ENCODE assay signal across 25 mouse cellular contexts in genomic region chr19:57270711-57271110, GRCm38 (mm10). TPM values are rescaled to one million over a fixed set of nuclear protein-coding genes. Genes with fewer than 3 reads are reported as not detected.
DNase-seq lines count a peak whose midpoint lies in the region; ATAC-seq and TF ChIP-seq lines count a peak whose summit lies in the region.
"Had no signal": no experiment of that assay in that cellular context is flagged by ENCODE, and none has a peak within 500 bp of the region (broad histone marks: within the 10 kb centered on the region; RNA-seq: fewer than 3 reads in every experiment).

No protein-coding gene starts in this region.

- H3K9ac ChIP-seq in heart, embryonic 13.5 days: no peak overlapping the region
- H3K9ac ChIP-seq in heart, embryonic 11.5 days (ENCODE audit: low read depth, low read length): no peak overlapping the region
- no peak overlapping the region for H3K9ac ChIP-seq in liver, adult 2 months (ENCODE audit: low read depth, low read length)
- no peak overlapping the region for H3K9ac ChIP-seq in liver, embryonic 11.5 days (ENCODE audit: low read depth, low read length)
- H3K9ac ChIP-seq: embryonic facial prominence, embryonic 15.5 days; hindbrain, embryonic 14.5 days; intestine, embryonic 15.5 days had no signal

- no peaks in the 10 kb centered on the region for H3K36me3 ChIP-seq in heart, embryonic 13.5 days
- H3K36me3 ChIP-seq in heart, embryonic 11.5 days (ENCODE audit: control insufficient read depth, insufficient read depth, low read length): no peaks in the 10 kb centered on the region
- no peaks in the 10 kb centered on the region for H3K36me3 ChIP-seq in liver, adult 2 months (ENCODE audit: control insufficient read depth, insufficient read depth, low read length)
- no peaks in the 10 kb centered on the region for H3K36me3 ChIP-seq in liver, embryonic 11.5 days (ENCODE audit: control insufficient read depth, insufficient read depth, low read length)
- H3K36me3 ChIP-seq: embryonic facial prominence, embryonic 15.5 days; forebrain, embryonic 10.5 days; G1E; hindbrain, embryonic 10.5 days; intestine, embryonic 15.5 days had no signal

- no peak for ATAC-seq in heart, embryonic 13.5 days (ENCODE audit: extremely low read depth, insufficient number of reproducible peaks, low FRiP score, low TSS enrichment)
- ATAC-seq in heart, embryonic 11.5 days (replicated peaks; ENCODE audit: insufficient number of reproducible peaks, low FRiP score, low TSS enrichment): no peak
- ATAC-seq in liver, embryonic 11.5 days (replicated peaks; ENCODE audit: low FRiP score): no peak
- ATAC-seq: CD4-positive, CD25-positive, alpha-beta regulatory T cell, adult 4 months; forebrain, embryonic 14.5 days; intestine, embryonic 15.5 days had no signal

- no peak for TF ChIP-seq POLR2A in liver, adult 2 months (IDR thresholded peaks at IDR 0.05; ENCODE audit: extremely low read depth, insufficient read depth, low read length)

- TF ChIP-seq CTCF in gastrocnemius, adult 2 months (IDR thresholded peaks at IDR 0.05): no peak
- no peak for TF ChIP-seq CTCF in liver, adult 2 months (IDR thresholded peaks at IDR 0.05; ENCODE audit: low read depth, low read length)

- no peaks in the 10 kb centered on the region for H3K79me2 ChIP-seq in liver, adult 2 months (ENCODE audit: control insufficient read depth, insufficient read depth, low read length)

- no peak for DNase-seq in gastrocnemius, adult 2 months
- no peak for DNase-seq in gastrocnemius, adult 8-10 months (ENCODE audit: low spot score in 2 of 2)
- DNase-seq in liver, adult 2 months (ENCODE audit: extremely low read depth, low read depth, low spot score): peak; percentile 90
- no peak for DNase-seq in liver, embryonic 11.5 days (ENCODE audit: low spot score)
- DNase-seq: adrenal gland, adult 8-10 months; adrenal gland, postnatal 36 days; B cell, adult 2 months; cerebellum, adult 11 months; cerebellum, adult 8-10 months; cerebellum, postnatal 14 days; embryo, embryonic 11 days; gastrocnemius, postnatal 10 days; kidney, adult 18-20 months had no signal

- no peak overlapping the region for H3K4me3 ChIP-seq in gastrocnemius, adult 2 months
- no peak overlapping the region for H3K4me3 ChIP-seq in heart, embryonic 13.5 days
- no peak overlapping the region for H3K4me3 ChIP-seq in heart, embryonic 11.5 days (ENCODE audit: low read depth, low read length)
- no peak overlapping the region for H3K4me3 ChIP-seq in liver, adult 2 months (ENCODE audit: insufficient read depth, low read depth, low read length)
- no peak overlapping the region for H3K4me3 ChIP-seq in liver, embryonic 11.5 days (ENCODE audit: low read depth, low read length)
- H3K4me3 ChIP-seq in brown adipose tissue, adult 24 weeks (ENCODE audit: insufficient read depth, low read depth, low read length): no peak overlapping the region
- H3K4me3 ChIP-seq: embryonic facial prominence, embryonic 15.5 days; erythroblast, embryonic 14.5 days; forebrain, embryonic 10.5 days; hindbrain, embryonic 10.5 days; intestine, embryonic 15.5 days had no signal

- no peaks in the 10 kb centered on the region for H3K27me3 ChIP-seq in heart, embryonic 13.5 days (replicated peaks)
- H3K27me3 ChIP-seq in heart, embryonic 11.5 days (ENCODE audit: control insufficient read depth, insufficient read depth, low read length): no peaks in the 10 kb centered on the region
- no peaks in the 10 kb centered on the region for H3K27me3 ChIP-seq in liver, adult 2 months (ENCODE audit: control insufficient read depth, insufficient read depth, low read length)
- no peaks in the 10 kb centered on the region for H3K27me3 ChIP-seq in liver, embryonic 11.5 days (replicated peaks; ENCODE audit: control insufficient read depth, insufficient read depth, low read length)
- H3K27me3 ChIP-seq: embryonic facial prominence, embryonic 15.5 days; intestine, embryonic 15.5 days had no signal

- H3K4me1 ChIP-seq in heart, embryonic 13.5 days: peaks cover 74% of the 10 kb centered on the region
- H3K4me1 ChIP-seq in heart, embryonic 11.5 days (ENCODE audit: control insufficient read depth, insufficient read depth, low read length): peaks cover 50% of the 10 kb centered on the region
- peaks cover 16% of the 10 kb centered on the region for H3K4me1 ChIP-seq in liver, adult 2 months (ENCODE audit: control insufficient read depth, insufficient read depth, low read length)
- H3K4me1 ChIP-seq in liver, embryonic 11.5 days (replicated peaks; ENCODE audit: control insufficient read depth, insufficient read depth, low read length): peaks cover 10% of the 10 kb centered on the region
- peaks cover 64% of the 10 kb centered on the region for H3K4me1 ChIP-seq in brown adipose tissue, adult 24 weeks (ENCODE audit: control insufficient read depth, insufficient read depth, insufficient read length, low read length)

- H3K27ac ChIP-seq in gastrocnemius, adult 2 months: peak overlapping the region; percentile 82
- peak overlapping the region; percentile 79 for H3K27ac ChIP-seq in heart, embryonic 13.5 days (replicated peaks)
- no peak overlapping the region for H3K27ac ChIP-seq in heart, embryonic 11.5 days (ENCODE audit: low read depth, low read length)
- peak overlapping the region; percentile 44; the same call in 1 of the 2 replicates for H3K27ac ChIP-seq in liver, adult 2 months (replicated peaks; ENCODE audit: insufficient read depth, low read depth, low read length)
- no peak overlapping the region for H3K27ac ChIP-seq in liver, embryonic 11.5 days (ENCODE audit: low read depth, low read length)
- peak overlapping the region; percentile 87 for H3K27ac ChIP-seq in brown adipose tissue, adult 24 weeks (replicated peaks; ENCODE audit: low read depth, low read length)
- H3K27ac ChIP-seq: embryonic facial prominence, embryonic 15.5 days; forebrain, embryonic 10.5 days; hindbrain, embryonic 10.5 days; hindbrain, embryonic 14.5 days; intestine, embryonic 15.5 days had no signal

- intact Hi-C loops in gastrocnemius, adult 2 months (cut with DNase I): no loop called here

- no peak overlapping the region for H3K4me2 ChIP-seq in heart, embryonic 13.5 days
- H3K4me2 ChIP-seq in heart, embryonic 11.5 days: no peak overlapping the region
- no peak overlapping the region for H3K4me2 ChIP-seq in liver, embryonic 11.5 days
- H3K4me2 ChIP-seq: embryonic facial prominence, embryonic 15.5 days; hindbrain, embryonic 14.5 days; intestine, embryonic 15.5 days had no signal

- 68% methylated on average over 6 of the region's 6 CpGs for WGBS in heart, embryonic 13.5 days
- WGBS in heart, embryonic 11.5 days (ENCODE audit: insufficient replicate concordance): 72% methylated on average over 6 of the region's 6 CpGs
- 42% methylated on average over 6 of the region's 6 CpGs for WGBS in liver, adult 2 months
- WGBS in liver, embryonic 11.5 days: 81% methylated on average over 6 of the region's 6 CpGs

- no peaks in the 10 kb centered on the region for H3K9me3 ChIP-seq in heart, embryonic 13.5 days
- no peaks in the 10 kb centered on the region for H3K9me3 ChIP-seq in heart, embryonic 11.5 days (replicated peaks; ENCODE audit: control insufficient read depth, low read length)
- H3K9me3 ChIP-seq in liver, embryonic 11.5 days (ENCODE audit: control insufficient read depth, low read length): no peaks in the 10 kb centered on the region
- H3K9me3 ChIP-seq: embryonic facial prominence, embryonic 15.5 days; forebrain, embryonic 10.5 days; G1E; hindbrain, embryonic 10.5 days; intestine, embryonic 15.5 days had no signal

RNA-seq across cellular contexts. Expression of gene Ablim1, which starts 44.0 kb away (rescaled TPM):
- 10 to 100 TPM; 38.5 to 56.1 TPM for total RNA-seq in gastrocnemius, adult 2 months (2021)
- total RNA-seq in gastrocnemius, adult 8-10 months (2022): 10 to 100 TPM; 37.8 to 51.1 (median 48.1) TPM
- 35.7 and 38.5 TPM in 2 replicates for polyA plus RNA-seq in heart, embryonic 13.5 days (2015; fragmentation: Nextera tagmentation; extraction: Ambion mirVana)
- 45.8 and 52.1 TPM in 2 replicates for polyA plus RNA-seq in heart, embryonic 11.5 days (2014; fragmentation: Nextera tagmentation; extraction: Ambion mirVana)
- 23.7 and 35.2 TPM in 2 replicates for total RNA-seq in liver, adult 2 months (2014; rRNA removed)
- polyA plus RNA-seq in liver, adult 2 months (2012; rRNA removed): 16.4 and 16.6 TPM in 2 replicates
- 9.9 and 11.6 TPM in 2 replicates for polyA plus RNA-seq in liver, embryonic 11.5 days (2014; fragmentation: Nextera tagmentation; extraction: Ambion mirVana)
- 52.5 and 54.2 TPM in 2 replicates for polyA plus RNA-seq in brown adipose tissue, adult 24 weeks (2012; ENCODE audit: insufficient read depth, insufficient read length, missing spikeins)

Comparison
In these comparisons a context has a peak if more than half of its experiments do, and no peak if none do; other contexts are left out.
1. H3K27ac ChIP-seq: peak in gastrocnemius, adult 2 months (single experiment), heart, embryonic 13.5 days (single experiment), liver, adult 2 months (single experiment) and brown adipose tissue, adult 24 weeks (single experiment); none in heart, embryonic 11.5 days (single experiment) and liver, embryonic 11.5 days (single experiment).